Mouse (Mus musculus) myocyte (in vitro differentiated cells): ENCODE measurements around the gene Tigar. TPM values are rescaled to one million over a fixed set of nuclear protein-coding genes. Genes with fewer than 3 reads are reported as not detected.

Experiments
- H3K27me3 ChIP-seq: one replicate; pipeline ENCODE4 v1.6.1; 2011; ENCODE audit not compliant: control insufficient read depth, insufficient read depth, insufficient read length
- H3K36me3 ChIP-seq: one replicate; pipeline ENCODE4 v1.6.1; 2011; ENCODE audit not compliant: control insufficient read depth, insufficient read depth
- H3K4me2 ChIP-seq: one replicate; pipeline ENCODE4 v1.6.1; 2011; ENCODE audit warnings: low read depth, control low read depth
- H3K4me3 ChIP-seq: one replicate; pipeline ENCODE4 v1.5.1; 2011; ENCODE audit warnings: mild to moderate bottlenecking, control low read depth, moderate library complexity
- H3K79me2 ChIP-seq: one replicate; pipeline ENCODE4 v1.6.1; 2011; ENCODE audit not compliant: control insufficient read depth, insufficient read depth
- H3ac ChIP-seq: one replicate; pipeline ENCODE4 v1.6.1; 2011; ENCODE audit not compliant: control insufficient read depth, insufficient read length
- CEBPB ChIP-seq: IDR thresholded peaks from 2 replicates; pipeline ENCODE4 v1.6.1; 2011; ENCODE audit warnings: mild to moderate bottlenecking, moderate library complexity; ENCODE audit not compliant: poor library complexity, insufficient read depth, severe bottlenecking
- E2F4 ChIP-seq: IDR thresholded peaks from one replicate; pipeline ENCODE4 v1.6.1; 2011; ENCODE audit warnings: mild to moderate bottlenecking, control low read depth, moderate library complexity; ENCODE audit not compliant: insufficient read depth
- MAX ChIP-seq: IDR thresholded peaks from one replicate; pipeline ENCODE4 v1.6.1; 2011; ENCODE audit warnings: low read depth, mild to moderate bottlenecking, control low read depth
- MYOD1 ChIP-seq, 3 experiments: IDR thresholded peaks; one replicate each; pipeline ENCODE4 v1.6.1; 2011; ENCODE audit warnings: control low read depth in 2 of 3, low read depth in 2 of 3, mild to moderate bottlenecking in 2 of 3, moderate library complexity in 1 of 3; ENCODE audit not compliant: insufficient read length in 2 of 3, control insufficient read depth in 1 of 3
- MYOG ChIP-seq, 3 experiments: IDR thresholded peaks; one replicate each; pipeline ENCODE4 v1.6.1; 2011; ENCODE audit warnings: control low read depth in 2 of 3, low read depth in 2 of 3, mild to moderate bottlenecking in 2 of 3; ENCODE audit not compliant: insufficient read length in 2 of 3, control insufficient read depth in 1 of 3, insufficient read depth in 1 of 3
- POLR2A ChIP-seq: IDR thresholded peaks from one replicate; pipeline ENCODE4 v1.6.1; 2011; ENCODE audit warnings: low read depth, mild to moderate bottlenecking, control low read depth, moderate library complexity; ENCODE audit not compliant: insufficient read length
- POLR2AphosphoS2 ChIP-seq: IDR thresholded peaks from one replicate; pipeline ENCODE4 v1.6.1; 2011; ENCODE audit warnings: low read depth, control low read depth; ENCODE audit not compliant: insufficient read length
- REST ChIP-seq: IDR thresholded peaks from one replicate; pipeline ENCODE4 v1.6.1; 2011; ENCODE audit warnings: mild to moderate bottlenecking, control low read depth, moderate library complexity; ENCODE audit not compliant: insufficient read depth, insufficient read length
- SRF ChIP-seq: IDR thresholded peaks from one replicate; pipeline ENCODE4 v1.6.1; 2011; ENCODE audit warnings: low read depth; ENCODE audit not compliant: control insufficient read depth, insufficient read length
- TCF12 ChIP-seq: IDR thresholded peaks from one replicate; pipeline ENCODE4 v1.6.1; 2011; ENCODE audit warnings: mild to moderate bottlenecking, control low read depth; ENCODE audit not compliant: poor library complexity, insufficient read depth, severe bottlenecking
- TCF3 ChIP-seq: IDR thresholded peaks from one replicate; pipeline ENCODE4 v1.6.1; 2011; ENCODE audit warnings: low read depth, control low read depth; ENCODE audit not compliant: insufficient read length
- USF1 ChIP-seq: IDR thresholded peaks from one replicate; pipeline ENCODE4 v1.6.1; 2011; ENCODE audit warnings: low read depth, mild to moderate bottlenecking, control low read depth, moderate library complexity
- polyA plus RNA-seq: library from polyadenylated mRNA; unstranded; fragments of >200 nt; fragmentation: generic; extraction: Trizol; gene quantifications from one replicate; pipeline ENCODE4 v1.2.1, GENCODE M21; 2012; ENCODE audit warnings: missing spikeins

Tigar gene
- polyA plus RNA-seq, 1 experiment = 4.7 TPM

DNA sequence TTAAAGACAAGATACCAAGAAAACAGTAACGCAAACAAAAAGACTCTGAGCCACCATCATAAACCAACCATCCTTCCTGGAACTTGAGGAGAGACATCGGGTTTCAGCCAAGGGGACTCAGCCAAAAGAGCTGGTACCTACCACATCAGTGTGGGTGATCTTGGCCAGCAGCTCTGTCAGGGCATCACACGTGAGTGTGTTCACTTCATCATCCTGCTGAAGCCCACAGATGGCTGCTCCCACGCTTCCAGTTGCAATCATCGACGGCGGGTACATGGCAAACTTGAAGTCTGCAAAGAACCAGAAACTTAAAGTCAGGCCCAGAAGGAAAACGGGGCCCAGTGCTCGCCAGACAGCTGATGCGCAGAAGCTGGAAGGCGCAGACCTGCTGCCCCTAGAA, 29.6 kb upstream of the Tigar start:
- Histone ChIP-seq H3K4me2 (no peak overlapping the region), H3ac (no peak overlapping the region), H3K4me3 (no peak overlapping the region), H3K27me3 (no peaks in the 10 kb centered on the region), H3K36me3 (no peaks in the 10 kb centered on the region), H3K79me2 (no peaks in the 10 kb centered on the region)
- TF ChIP-seq E2F4 = no peak
- no peak for TF ChIP-seq REST
- TF ChIP-seq SRF = no peak
- no peak for TF ChIP-seq POLR2A
- TF ChIP-seq CEBPB = no peak
- no peak for TF ChIP-seq POLR2AphosphoS2
- no peak for TF ChIP-seq USF1
- no peak for TF ChIP-seq TCF12

- TF ChIP-seq TCF12 (no peak), TCF3 (no peak), REST (no peak), SRF (no peak), POLR2AphosphoS2 (no peak), USF1 (no peak), MYOG (IDR thresholded peaks at IDR 0.05; ENCODE audit: control insufficient read depth in 1 of 3, insufficient read depth in 1 of 3, insufficient read length in 2 of 3, low read depth in 2 of 3) (no peak), CEBPB (no peak), E2F4 (no peak), MYOD1 (IDR thresholded peaks at IDR 0.05; ENCODE audit: control insufficient read depth in 1 of 3, insufficient read length in 2 of 3, low read depth in 2 of 3) (no peak), MAX (no peak), POLR2A (no peak)
- H3K27me3 ChIP-seq = no peaks in the 10 kb centered on the region
- no peaks in the 10 kb centered on the region for H3K79me2 ChIP-seq
- H3K4me2 ChIP-seq = no peak overlapping the region
- H3K4me3 ChIP-seq = no peak overlapping the region
- no peak overlapping the region for H3ac ChIP-seq
- H3K36me3 ChIP-seq = no peaks in the 10 kb centered on the region
Observed at GRCm38 (mm10) chr6:127133433-127134245, 24.3 kb upstream of the Tigar start.

- TF ChIP-seq POLR2AphosphoS2 (no peak), CEBPB (peak; percentile 91)
- Histone ChIP-seq H3K27me3 (no peaks in the 10 kb centered on the region), H3K79me2 (no peaks in the 10 kb centered on the region), H3K36me3 (no peaks in the 10 kb centered on the region), H3K4me2 (no peak overlapping the region), H3K4me3 (no peak overlapping the region), H3ac (no peak overlapping the region)
Observed at GRCm38 (mm10) chr6:127132719-127133118, 23.4 kb upstream of the Tigar start.

DNA sequence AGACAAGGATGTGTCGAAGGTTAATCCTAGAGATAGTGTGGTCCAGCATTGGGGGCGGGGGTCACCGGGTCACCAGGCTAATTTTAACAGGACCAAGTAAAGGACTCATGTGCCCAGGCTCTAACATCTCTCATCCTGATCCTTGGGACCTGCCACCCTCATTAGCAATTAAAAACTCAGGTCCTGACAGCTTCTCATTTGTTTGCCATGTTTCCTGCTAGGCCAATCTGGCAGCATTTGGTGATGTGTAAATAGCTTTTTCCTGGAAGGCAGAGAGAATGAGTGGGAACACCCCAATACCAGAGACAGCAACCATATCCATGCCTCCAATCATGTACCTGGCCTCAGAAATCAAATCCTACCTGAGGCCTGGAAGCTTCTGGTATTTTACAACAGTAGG, 22.6 kb upstream of the Tigar start:
- no peaks in the 10 kb centered on the region for H3K27me3 ChIP-seq
- H3ac ChIP-seq = no peak overlapping the region
- no peak overlapping the region for H3K4me2 ChIP-seq
- no peak for TF ChIP-seq MYOD1 (IDR thresholded peaks at IDR 0.05; ENCODE audit: control insufficient read depth in 1 of 3, insufficient read length in 2 of 3, low read depth in 2 of 3)
- no peak for TF ChIP-seq TCF3
- no peak for TF ChIP-seq REST
- TF ChIP-seq POLR2A = no peak
- no peak for TF ChIP-seq POLR2AphosphoS2
- no peak for TF ChIP-seq MAX
- no peak for TF ChIP-seq MYOG (IDR thresholded peaks at IDR 0.05; ENCODE audit: control insufficient read depth in 1 of 3, insufficient read depth in 1 of 3, insufficient read length in 2 of 3, low read depth in 2 of 3)
- no peak for TF ChIP-seq SRF
- no peak for TF ChIP-seq CEBPB
- TF ChIP-seq TCF12 = no peak
- TF ChIP-seq E2F4 = no peak
- TF ChIP-seq USF1 = no peak
- H3K36me3 ChIP-seq = no peaks in the 10 kb centered on the region
- H3K79me2 ChIP-seq = no peaks in the 10 kb centered on the region
- no peak overlapping the region for H3K4me3 ChIP-seq

GRCm38 (mm10) chr6:127130377-127130776, 21.0 kb upstream of the Tigar start:
- Histone ChIP-seq H3K4me2 (no peak overlapping the region), H3K79me2 (no peaks in the 10 kb centered on the region), H3ac (no peak overlapping the region), H3K4me3 (no peak overlapping the region), H3K27me3 (peaks cover 6% of the 10 kb centered on the region), H3K36me3 (no peaks in the 10 kb centered on the region)
- TF ChIP-seq MYOD1 (IDR thresholded peaks at IDR 0.05; ENCODE audit: control insufficient read depth in 1 of 3, insufficient read length in 2 of 3, low read depth in 2 of 3) = no peak
- no peak for TF ChIP-seq CEBPB
- no peak for TF ChIP-seq POLR2AphosphoS2
- no peak for TF ChIP-seq TCF3
- TF ChIP-seq MAX = no peak
- TF ChIP-seq SRF = no peak
- TF ChIP-seq REST = no peak
- no peak for TF ChIP-seq E2F4
- no peak for TF ChIP-seq USF1
- TF ChIP-seq MYOG (IDR thresholded peaks at IDR 0.05; ENCODE audit: control insufficient read depth in 1 of 3, insufficient read depth in 1 of 3, insufficient read length in 2 of 3, low read depth in 2 of 3) = no peak
